Comparison of ENCODE assay signal across 9 mouse cellular contexts in genomic region chr12:70346139-70347026, GRCm38 (mm10). TPM values are rescaled to one million over a fixed set of nuclear protein-coding genes. Genes with fewer than 3 reads are reported as not detected.
A peak's percentile ranks its signal among the peaks of the same experiment; 100 is the strongest.
DNase-seq lines count a peak whose midpoint lies in the region; ATAC-seq and TF ChIP-seq lines count a peak whose summit lies in the region.
"Had no signal": no experiment of that assay in that cellular context is flagged by ENCODE, and none has a peak within 500 bp of the region (broad histone marks: within the 10 kb centered on the region; RNA-seq: fewer than 3 reads in every experiment).

No protein-coding gene starts in this region.

- H3K4me2 ChIP-seq in midbrain, embryonic 12.5 days (replicated peaks) = peak overlapping the region; percentile 91
- H3K4me2 ChIP-seq in stomach, embryonic 16.5 days (ENCODE audit: low read depth, low read length) = peak overlapping the region; percentile 94

- intact Hi-C loops in gastrocnemius, adult 2 months (cut with DNase I) = no loop called here
- intact Hi-C loops in gastrocnemius, postnatal 36 days (cut with DNase I) = no loop called here
- intact Hi-C loops in left cerebral cortex, adult 2 months (cut with DNase I) = loop anchor here (1.0 to 5.0 kb wide), 6 partner anchors 21 to 234 kb away; partner anchors contain the start of gene Nin

- no peak overlapping the region for H3K27ac ChIP-seq in gastrocnemius, adult 2 months
- peak overlapping the region; percentile 84 for H3K27ac ChIP-seq in embryonic facial prominence, embryonic 10.5 days (replicated peaks)
- H3K27ac ChIP-seq in left cerebral cortex, adult 2 months = peak overlapping the region; percentile 99
- peak overlapping the region; percentile 95 for H3K27ac ChIP-seq in midbrain, embryonic 12.5 days (replicated peaks)
- no peak overlapping the region for H3K27ac ChIP-seq in stomach, embryonic 16.5 days (ENCODE audit: low read length)

- peak; percentile 14; the same call in 1 of the 2 replicates for TF ChIP-seq CTCF in gastrocnemius, adult 2 months (IDR thresholded peaks at IDR 0.05)
- TF ChIP-seq CTCF in left cerebral cortex, adult 2 months (IDR thresholded peaks at IDR 0.05) = peak; percentile 75

- WGBS in embryonic facial prominence, embryonic 10.5 days = 2% methylated on average over 60 of the region's 60 CpGs
- WGBS in midbrain, embryonic 12.5 days = under 1% methylated on average over 59 of the region's 60 CpGs
- under 1% methylated on average over 60 of the region's 60 CpGs for WGBS in stomach, embryonic 16.5 days

- H3K27me3 ChIP-seq in embryonic facial prominence, embryonic 10.5 days (replicated peaks; ENCODE audit: low read depth, poor library complexity, severe bottlenecking) = peaks cover 45% of the 10 kb centered on the region
- no peaks in the 10 kb centered on the region for H3K27me3 ChIP-seq in midbrain, embryonic 12.5 days
- H3K27me3 ChIP-seq in stomach, embryonic 16.5 days (ENCODE audit: control insufficient read depth, insufficient read depth, low read length) = peaks cover 29% of the 10 kb centered on the region

- H3K4me3 ChIP-seq in gastrocnemius, adult 2 months = peak overlapping the region; percentile 74
- H3K4me3 ChIP-seq in embryonic facial prominence, embryonic 10.5 days = peak overlapping the region; percentile 71
- H3K4me3 ChIP-seq in left cerebral cortex, adult 2 months = peak overlapping the region; percentile 87
- H3K4me3 ChIP-seq in midbrain, embryonic 12.5 days = peak overlapping the region; percentile 70
- H3K4me3 ChIP-seq in stomach, embryonic 16.5 days (replicated peaks; ENCODE audit: low read length) = peak overlapping the region; percentile 68

- H3K36me3 ChIP-seq in embryonic facial prominence, embryonic 10.5 days (replicated peaks) = no peaks in the 10 kb centered on the region
- H3K36me3 ChIP-seq in midbrain, embryonic 12.5 days = no peaks in the 10 kb centered on the region
- H3K36me3 ChIP-seq in stomach, embryonic 16.5 days (ENCODE audit: control insufficient read depth, insufficient read depth, low read length) = no peaks in the 10 kb centered on the region

- peaks cover 28% of the 10 kb centered on the region for H3K4me1 ChIP-seq in embryonic facial prominence, embryonic 10.5 days
- H3K4me1 ChIP-seq in midbrain, embryonic 12.5 days = peaks cover 30% of the 10 kb centered on the region
- H3K4me1 ChIP-seq in stomach, embryonic 16.5 days (ENCODE audit: control insufficient read depth, insufficient read depth, low read length) = peaks cover 17% of the 10 kb centered on the region

- peak; percentile 47 for ATAC-seq in midbrain, embryonic 12.5 days (ENCODE audit: low FRiP score, low read depth)
- ATAC-seq in stomach, embryonic 16.5 days (ENCODE audit: insufficient read depth, low FRiP score) = no peak

- H3K9ac ChIP-seq in midbrain, embryonic 12.5 days (replicated peaks) = peak overlapping the region; percentile 83
- H3K9ac ChIP-seq in stomach, embryonic 16.5 days (ENCODE audit: low read length) = peak overlapping the region; percentile 64

- H3K9me3 ChIP-seq in embryonic facial prominence, embryonic 10.5 days = no peaks in the 10 kb centered on the region
- H3K9me3 ChIP-seq in midbrain, embryonic 12.5 days = no peaks in the 10 kb centered on the region
- H3K9me3 ChIP-seq in stomach, embryonic 16.5 days (replicated peaks; ENCODE audit: control insufficient read depth, low read length) = no peaks in the 10 kb centered on the region

- peak; percentile 20 for DNase-seq in gastrocnemius, adult 2 months
- DNase-seq in gastrocnemius, postnatal 36 days = no peak
- peak; percentile 66 for DNase-seq in adrenal gland, postnatal 10 days
- peak; percentile 58 for DNase-seq in embryonic facial prominence, embryonic 10.5 days (ENCODE audit: low spot score)
- DNase-seq in heart, postnatal 4 days = peak; percentile 17
- DNase-seq in left cerebral cortex, adult 2 months (ENCODE audit: extremely low spot score in 1 of 2, low spot score in 2 of 2) = peak; percentile 67 to 74

RNA-seq across cellular contexts. Expression of gene Trim9, which starts 1.0 kb away (rescaled TPM):
- total RNA-seq in gastrocnemius, adult 2 months (2021) = under 1 TPM; 0.05 to 0.20 TPM
- total RNA-seq in gastrocnemius, postnatal 36 days (2021) = under 1 TPM in 1 of 2 experiments, not detected in 1; 0.10 TPM
- total RNA-seq in adrenal gland, postnatal 10 days (2021) = 1 to 10 TPM; 2.7 to 3.8 TPM
- polyA plus RNA-seq in embryonic facial prominence, embryonic 10.5 days (2016; fragmentation: Nextera tagmentation; extraction: Ambion mirVana) = 3.4 and 6.1 TPM in 2 replicates
- under 1 TPM; 0.36 to 0.95 TPM for total RNA-seq in heart, postnatal 4 days (2021)
- 100 to 1,000 TPM; 386 to 451 TPM for total RNA-seq in left cerebral cortex, adult 2 months (2021)
- 40.9 and 41.3 TPM in 2 replicates for polyA plus RNA-seq in midbrain, embryonic 12.5 days (2016; fragmentation: Nextera tagmentation; extraction: Ambion mirVana)
- 1.1 and 1.5 TPM in 2 replicates for polyA plus RNA-seq in stomach, embryonic 16.5 days (2015; fragmentation: Nextera tagmentation; extraction: Ambion mirVana)
- total RNA-seq: liver, adult 2 months had no signal
- polyA plus RNA-seq: liver, adult 2 months had no signal

Comparison
In these comparisons a context has a peak if more than half of its experiments do, and no peak if none do; other contexts are left out.
1. DNase-seq: peak in gastrocnemius, adult 2 months (single experiment), adrenal gland, postnatal 10 days (single experiment), embryonic facial prominence, embryonic 10.5 days (single experiment), heart, postnatal 4 days (single experiment) and left cerebral cortex, adult 2 months (2 of 2); none in gastrocnemius, postnatal 36 days (0 of 2).
2. H3K27ac ChIP-seq: peak in embryonic facial prominence, embryonic 10.5 days (single experiment), left cerebral cortex, adult 2 months (single experiment) and midbrain, embryonic 12.5 days (single experiment); none in gastrocnemius, adult 2 months (single experiment) and stomach, embryonic 16.5 days (single experiment).
3. RNA of gene Trim9, which starts 1.0 kb away (total RNA-seq): 386 to 451 TPM in left cerebral cortex, adult 2 months; 2.7 to 3.8 TPM in adrenal gland, postnatal 10 days, 0.36 to 0.95 TPM in heart, postnatal 4 days, 0.05 to 0.20 TPM in gastrocnemius, adult 2 months and 0.10 TPM in gastrocnemius, postnatal 36 days; every median in the first group is over 10 times any median in the second.
4. Peak in every context shown above with its lines, with median percentiles within 50 percentile points of each other: H3K4me3 ChIP-seq.